Comparison of ENCODE assay signal across 8 mouse cellular contexts in genomic region chr4:45490036-45490752, GRCm38 (mm10). TPM values are rescaled to one million over a fixed set of nuclear protein-coding genes. Genes with fewer than 3 reads are reported as not detected.
DNase-seq lines count a peak whose midpoint lies in the region; ATAC-seq and TF ChIP-seq lines count a peak whose summit lies in the region.

No protein-coding gene starts in this region.

- peaks cover 13% of the 10 kb centered on the region for H3K27me3 ChIP-seq in midbrain, embryonic 13.5 days

- peak overlapping the region; percentile 40 for H3K4me3 ChIP-seq in gastrocnemius, adult 2 months
- no peak overlapping the region for H3K4me3 ChIP-seq in brown adipose tissue, adult 24 weeks (ENCODE audit: insufficient read depth, low read depth, low read length)
- no peak overlapping the region for H3K4me3 ChIP-seq in midbrain, embryonic 13.5 days (replicated peaks)

- peak overlapping the region; percentile 16 for H3K9ac ChIP-seq in midbrain, embryonic 13.5 days (replicated peaks)

- H3K27ac ChIP-seq in gastrocnemius, adult 2 months, result peak overlapping the region; percentile 77
- H3K27ac ChIP-seq in brown adipose tissue, adult 24 weeks (replicated peaks; ENCODE audit: low read depth, low read length), result peak overlapping the region; percentile 52; the same call in 1 of the 2 replicates
- H3K27ac ChIP-seq in midbrain, embryonic 13.5 days, result peak overlapping the region; percentile 63

- intact Hi-C loops in gastrocnemius, adult 2 months (cut with DNase I), result no loop called here

- no peak for DNase-seq in gastrocnemius, adult 2 months
- DNase-seq in gastrocnemius, adult 18-20 months (ENCODE audit: low spot score), result no peak
- peak; percentile 59 for DNase-seq in heart, postnatal 4 days
- DNase-seq in frontal cortex, postnatal 10 days (ENCODE audit: low spot score in 2 of 2), result no peak
- no peak for DNase-seq in spleen, postnatal 4 days (ENCODE audit: low spot score in 2 of 2)

- TF ChIP-seq CTCF in gastrocnemius, adult 2 months (IDR thresholded peaks at IDR 0.05), result no peak

- H3K36me3 ChIP-seq in midbrain, embryonic 13.5 days, result 0 out of 2 replicates have a peak, but pooled peaks cover 4% of the 10 kb centered on the region

- peak; percentile 49 for ATAC-seq in midbrain, embryonic 13.5 days
- ATAC-seq in CD4-positive, CD25-positive, alpha-beta regulatory T cell, adult 4 months, result no peak

- peaks cover 64% of the 10 kb centered on the region for H3K4me1 ChIP-seq in brown adipose tissue, adult 24 weeks (ENCODE audit: control insufficient read depth, insufficient read depth, insufficient read length, low read length)
- peaks cover 73% of the 10 kb centered on the region for H3K4me1 ChIP-seq in midbrain, embryonic 13.5 days (replicated peaks)

- 5% methylated on average over 8 of the region's 8 CpGs for WGBS in midbrain, embryonic 13.5 days

- no peak overlapping the region; the same call in 1 of the 2 replicates for H3K4me2 ChIP-seq in midbrain, embryonic 13.5 days (replicated peaks)

- H3K9me3 ChIP-seq in midbrain, embryonic 13.5 days, result no peaks in the 10 kb centered on the region

RNA-seq across cellular contexts. Expression of gene Shb, which starts 42.1 kb away (rescaled TPM):
- 10 to 100 TPM in 1 of 2 experiments, 1 to 10 TPM in 1; 6.5 to 10.0 TPM for total RNA-seq in gastrocnemius, adult 2 months (2021)
- 1 to 10 TPM; 5.6 to 6.8 TPM for total RNA-seq in gastrocnemius, adult 18-20 months (2021)
- 17.1 and 23.1 TPM in 2 replicates for polyA plus RNA-seq in brown adipose tissue, adult 24 weeks (2012; ENCODE audit: insufficient read depth, insufficient read length, missing spikeins)
- total RNA-seq in heart, postnatal 4 days (2021), result 10 to 100 TPM; 69.3 to 70.9 TPM
- polyA plus RNA-seq in midbrain, embryonic 13.5 days (2015; fragmentation: Nextera tagmentation; extraction: Ambion mirVana), result 2.7 and 3.6 TPM in 2 replicates
- polyA plus RNA-seq in CD4-positive, CD25-positive, alpha-beta regulatory T cell, adult 4 months (2017; shearing (Covaris generic)), result under 1 TPM in 1 of 2 experiments, not detected in 1; 0.34 TPM

Comparison
In these comparisons a context has a peak if more than half of its experiments do, and no peak if none do; other contexts are left out.
1. RNA of gene Shb, which starts 42.1 kb away (total RNA-seq): 69.3 to 70.9 TPM in heart, postnatal 4 days; 6.5 to 10.0 TPM in gastrocnemius, adult 2 months and 5.6 to 6.8 TPM in gastrocnemius, adult 18-20 months; every median in the first group is over 4 times any median in the second.
2. Peak in every context shown above with its lines, with median percentiles within 50 percentile points of each other: H3K27ac ChIP-seq.